Mouse (Mus musculus) heart, adult 18-20 months (tissue): ENCODE measurements around the gene Ubp1. TPM values are rescaled to one million over a fixed set of nuclear protein-coding genes. Genes with fewer than 3 reads are reported as not detected.
"Not testable (repeated sequence)": the region's sequence is repeated elsewhere in the genome, so short reads cannot be mapped to it uniquely, and the experiment has no call there.

Source experiments
- DNase-seq, 2 experiments: peaks; one replicate each; pipeline ENCODE4 v3.0.0; 2021 to 2022; ENCODE audit warnings: mixed read lengths in 1 of 2
- long read RNA-seq, 2 experiments: library from polyadenylated mRNA; stranded (forward); transcript quantifications; one replicate each; pipeline ENCODE4 v2.0.0; 2021
- total RNA-seq, 2 experiments: library from RNA; stranded (reverse); gene quantifications; 2 replicates each; pipeline ENCODE4 v1.2.3; 2021

Gene Ubp1
- 10 to 100 TPM; 21.8 to 23.4 TPM for total RNA-seq
- long read RNA-seq, experiment 1, partial matches to known transcripts: 2 of 15 reads
- long read RNA-seq, experiment 1, other reads (novel, unspliced or antisense): 6 of 15 reads
- long read RNA-seq, experiment 2, partial matches to known transcripts: 0 of 9 reads
- long read RNA-seq, experiment 2, other reads (novel, unspliced or antisense): 5 of 9 reads

- DNase-seq: peak; percentile 95 to 99
These were observed at the start of gene Ubp1 for GRCm38 (mm10) chr9:113930534-113931374. TSS of gene Ubp1 (plus strand) at chr9:113930934.

GRCm38 (mm10) chr9:113894903-113895302 lies 35.8 kb upstream of the Ubp1 start:
- no peak for DNase-seq

GRCm38 (mm10) chr9:113903136-113903535 lies 27.6 kb upstream of the Ubp1 start:
- DNase-seq: peak; percentile 4 to 22

GRCm38 (mm10) chr9:113904315-113904714 lies 26.4 kb upstream of the Ubp1 start:
- DNase-seq: not testable (repeated sequence)

- DNase-seq: no peak
These were observed 14.9 kb upstream of the Ubp1 start for GRCm38 (mm10) chr9:113915789-113916188.

- DNase-seq: no peak
These were observed 8.1 kb upstream of the Ubp1 start for GRCm38 (mm10) chr9:113922677-113923076.

GRCm38 (mm10) chr9:113924883-113925282 lies 5.9 kb upstream of the Ubp1 start:
- no peak for DNase-seq

- DNase-seq: peak in 1 of 2 experiments; percentile 46
These were observed 2.1 kb upstream of the Ubp1 start for GRCm38 (mm10) chr9:113928591-113928990.

GRCm38 (mm10) chr9:113929676-113930075 lies 1.1 kb upstream of the Ubp1 start:
- no peak for DNase-seq

- peak; percentile 16 to 37 for DNase-seq
These were observed 803 bp downstream of the Ubp1 start for GRCm38 (mm10) chr9:113931375-113932099.

- DNase-seq: peak; percentile 28 to 47
These were observed 1.4 kb downstream of the Ubp1 start for GRCm38 (mm10) chr9:113932100-113932470.

GRCm38 (mm10) chr9:113932501-113932900 lies 1.8 kb downstream of the Ubp1 start:
- peak; percentile 2 to 31 for DNase-seq

GRCm38 (mm10) chr9:113935638-113936037 lies 4.9 kb downstream of the Ubp1 start:
- DNase-seq: no peak

- DNase-seq: no peak
These were observed 8.5 kb downstream of the Ubp1 start for GRCm38 (mm10) chr9:113939063-113939850.

GRCm38 (mm10) chr9:113941103-113941805 lies 10.5 kb downstream of the Ubp1 start:
- DNase-seq: no peak

- DNase-seq: no peak
These were observed 12.6 kb downstream of the Ubp1 start for GRCm38 (mm10) chr9:113943372-113943771.

GRCm38 (mm10) chr9:113947216-113947615 lies 16.5 kb downstream of the Ubp1 start:
- DNase-seq: no peak

- DNase-seq: no peak
These were observed 27.0 kb downstream of the Ubp1 start for GRCm38 (mm10) chr9:113957777-113958176.

- DNase-seq: no peak
These were observed 33.0 kb downstream of the Ubp1 start for GRCm38 (mm10) chr9:113963718-113964117.

GRCm38 (mm10) chr9:113964415-113964814 lies 33.7 kb downstream of the Ubp1 start:
- DNase-seq: no peak

GRCm38 (mm10) chr9:113966838-113967237 lies 36.1 kb downstream of the Ubp1 start:
- DNase-seq: no peak
